Mouse (Mus musculus) midbrain, postnatal 0 days (tissue): Measurements from ENCODE around the gene Ell. TPM values are rescaled to one million over a fixed set of nuclear protein-coding genes. Genes with fewer than 3 reads are reported as not detected.
"Not testable (repeated sequence)": the region's sequence is repeated elsewhere in the genome, so short reads cannot be mapped to it uniquely, and the experiment has no call there.

ENCODE experiments used
- ATAC-seq: fragments of 200-750 bp; cut with Nextera tagmentation; 2 replicates; pipeline ENCODE4 v1.8.0; 2017; ENCODE audit warnings: moderate number of reproducible peaks, mild to moderate bottlenecking, moderate TSS enrichment, moderate library complexity; ENCODE audit not compliant: low FRiP score
- DNase-seq: peaks from one replicate; pipeline ENCODE4 v3.0.0-alpha.2; 2015; ENCODE audit warnings: low spot score
- H3K27ac ChIP-seq: fragments of 300-500 bp; sonication (generic); 2 replicates; pipeline ENCODE4 v1.5.1; 2014; ENCODE audit warnings: low read depth, mild to moderate bottlenecking, low read length, mixed read lengths
- H3K27me3 ChIP-seq: fragments of 300-500 bp; sonication (generic); 2 replicates; pipeline ENCODE4 v1.6.1; 2014; ENCODE audit warnings: low read length, control low read depth, mixed read lengths; ENCODE audit not compliant: insufficient read depth
- H3K36me3 ChIP-seq: fragments of 300-500 bp; sonication (generic); 2 replicates; pipeline ENCODE4 v1.6.1; 2014; ENCODE audit warnings: low read length, control low read depth, mixed read lengths; ENCODE audit not compliant: insufficient read depth
- H3K4me1 ChIP-seq: fragments of 300-500 bp; sonication (generic); 2 replicates; pipeline ENCODE4 v1.6.1; 2014; ENCODE audit warnings: mild to moderate bottlenecking, control low read depth, antibody characterized with exemption, low read length, mixed read lengths; ENCODE audit not compliant: insufficient read depth
- H3K4me2 ChIP-seq: fragments of 300-500 bp; sonication (generic); 2 replicates; pipeline ENCODE4 v1.6.1; 2014; ENCODE audit warnings: low read depth, mild to moderate bottlenecking, low read length, mixed read lengths; ENCODE audit not compliant: poor library complexity, severe bottlenecking
- H3K4me3 ChIP-seq: fragments of 300-500 bp; sonication (generic); 2 replicates; pipeline ENCODE4 v1.5.1; 2014; ENCODE audit warnings: low read depth, mild to moderate bottlenecking, low read length, moderate library complexity
- H3K9ac ChIP-seq: fragments of 300-500 bp; sonication (generic); replicated peaks from 2 replicates; pipeline ENCODE4 v1.6.1; 2014; ENCODE audit warnings: mild to moderate bottlenecking, low read length, moderate library complexity, mixed read lengths; ENCODE audit not compliant: poor library complexity, severe bottlenecking
- H3K9me3 ChIP-seq: fragments of 300-500 bp; sonication (generic); 2 replicates; pipeline ENCODE4 v1.6.1; 2016; ENCODE audit warnings: low read length, control low read depth
- CTCF ChIP-seq: IDR thresholded peaks from 2 replicates; pipeline ENCODE4 v1.5.1; 2016; ENCODE audit warnings: antibody characterized with exemption, mild to moderate bottlenecking
- WGBS: fragments of 180-500 bp; shearing (Covaris S2); extraction: QIAGEN DNeasy Blood & Tissue Kit; methylation state at CpG from one replicate; pipeline ENCODE4 v1.1.7; 2014; 5-methylcytosine and 5-hydroxymethylcytosine counted together
- polyA plus RNA-seq: library from polyadenylated mRNA; unstranded; fragments of >200 nt; fragmentation: Nextera tagmentation; extraction: Ambion mirVana; gene quantifications from 2 replicates; pipeline ENCODE4 v1.2.1, GENCODE M21; 2015
- total RNA-seq: library from RNA; depleted of rRNA; stranded (reverse); fragments of >200 nt; gene quantifications from 2 replicates; pipeline ENCODE4 v1.2.3, GENCODE M21; 2014

The Ell gene
- total and polyA plus RNA-seq, 2 experiments from 2014 or later, result 13.2 to 14.1 TPM

DNA sequence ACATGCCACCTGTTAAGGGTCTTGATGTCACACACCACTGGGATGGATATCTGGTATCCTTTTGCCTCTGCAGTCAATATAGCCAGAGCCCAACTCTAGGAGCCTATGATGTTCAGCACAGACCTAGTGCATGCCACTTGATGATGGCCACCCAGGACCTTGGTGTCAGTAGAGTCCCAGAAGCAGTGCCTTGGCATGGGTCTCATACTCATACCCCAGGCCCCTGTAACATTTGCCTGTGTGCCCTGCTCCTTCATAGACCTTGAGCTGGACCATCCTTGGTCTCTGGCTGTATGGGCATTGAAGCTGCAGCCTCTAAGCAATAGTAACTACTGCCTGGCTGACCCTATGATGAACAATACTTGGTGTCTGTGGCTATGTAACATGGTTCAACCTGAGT lies 35.0 kb downstream of the Ell start:
- Histone ChIP-seq H3K4me3 (no peak overlapping the region), H3K27me3 (no peaks in the 10 kb centered on the region), H3K4me1 (no peaks in the 10 kb centered on the region), H3K9me3 (no peaks in the 10 kb centered on the region), H3K36me3 (peaks cover 21% of the 10 kb centered on the region), H3K4me2 (no peak overlapping the region), H3K9ac (no peak overlapping the region), H3K27ac (no peak overlapping the region)
- ATAC-seq (no peak), DNase-seq (no peak)
- TF ChIP-seq CTCF, result no peak

GRCm38 (mm10) chr8:70574915-70575314 lies 35.7 kb downstream of the Ell start:
- Histone ChIP-seq H3K4me1 (no peaks in the 10 kb centered on the region), H3K36me3 (peaks cover 22% of the 10 kb centered on the region), H3K27ac (no peak overlapping the region), H3K9me3 (no peaks in the 10 kb centered on the region), H3K4me2 (no peak overlapping the region), H3K27me3 (no peaks in the 10 kb centered on the region), H3K4me3 (no peak overlapping the region), H3K9ac (no peak overlapping the region)
- ATAC-seq (no peak), DNase-seq (no peak)
- 75% methylated on average over 4 of the region's 4 CpGs for WGBS
- no peak for TF ChIP-seq CTCF

GRCm38 (mm10) chr8:70577207-70577606 lies 38.0 kb downstream of the Ell start:
- Histone ChIP-seq H3K9ac (no peak overlapping the region), H3K36me3 (peaks cover 42% of the 10 kb centered on the region), H3K4me1 (no peaks in the 10 kb centered on the region), H3K27ac (no peak overlapping the region), H3K9me3 (no peaks in the 10 kb centered on the region), H3K4me3 (no peak overlapping the region), H3K27me3 (no peaks in the 10 kb centered on the region), H3K4me2 (no peak overlapping the region)
- DNase-seq (no peak), ATAC-seq (no peak)
- WGBS, result 97% methylated on average over 3 of the region's 3 CpGs
- no peak for TF ChIP-seq CTCF

GRCm38 (mm10) chr8:70583476-70584387 lies 44.5 kb downstream of the Ell start:
- Histone ChIP-seq H3K4me3 (no peak overlapping the region), H3K27me3 (no peaks in the 10 kb centered on the region), H3K4me1 (no peaks in the 10 kb centered on the region), H3K9ac (no peak overlapping the region), H3K9me3 (no peaks in the 10 kb centered on the region), H3K36me3 (peaks cover 63% of the 10 kb centered on the region), H3K4me2 (no peak overlapping the region), H3K27ac (no peak overlapping the region)
- 90% methylated on average over 18 of the region's 18 CpGs for WGBS
- no peak; the same call in 1 of the 2 replicates for ATAC-seq
- peak; percentile 47 for DNase-seq
- no peak for TF ChIP-seq CTCF

- ATAC-seq (no peak; the same call in 1 of the 2 replicates), DNase-seq (no peak)
- Histone ChIP-seq H3K36me3 (peaks cover 66% of the 10 kb centered on the region), H3K9me3 (no peaks in the 10 kb centered on the region), H3K27ac (no peak overlapping the region), H3K27me3 (no peaks in the 10 kb centered on the region), H3K4me1 (no peaks in the 10 kb centered on the region), H3K9ac (no peak overlapping the region), H3K4me2 (no peak overlapping the region), H3K4me3 (no peak overlapping the region)
- 89% methylated on average over 9 of the region's 9 CpGs for WGBS
- TF ChIP-seq CTCF, result no peak
Observed at GRCm38 (mm10) chr8:70584606-70585257, 45.5 kb downstream of the Ell start.

DNA sequence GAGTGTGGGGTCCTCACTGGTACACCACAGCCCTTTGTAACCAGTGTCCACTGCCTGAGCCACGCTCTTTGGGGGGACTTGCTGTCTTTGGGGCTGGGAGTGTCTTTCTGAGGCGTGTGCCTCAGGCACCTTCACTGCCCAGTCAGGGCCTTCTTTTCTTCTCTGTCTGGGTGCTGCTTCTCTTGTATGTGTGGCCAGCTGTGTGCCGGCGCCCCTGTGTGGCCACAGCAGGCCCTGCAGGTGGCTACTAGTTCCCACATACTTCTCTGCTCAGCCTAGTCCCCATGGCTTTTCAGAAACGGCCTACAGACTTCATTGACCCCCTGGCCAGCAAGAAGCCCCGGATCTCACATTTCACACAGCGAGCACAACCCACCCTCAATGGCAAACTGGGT lies 46.0 kb downstream of the Ell start:
- Histone ChIP-seq H3K9me3 (no peaks in the 10 kb centered on the region), H3K36me3 (peaks cover 66% of the 10 kb centered on the region), H3K4me1 (no peaks in the 10 kb centered on the region), H3K4me3 (no peak overlapping the region), H3K27ac (no peak overlapping the region), H3K4me2 (no peak overlapping the region), H3K27me3 (no peaks in the 10 kb centered on the region), H3K9ac (no peak overlapping the region)
- peak; percentile 69 for ATAC-seq
- peak; percentile 45 for DNase-seq
- TF ChIP-seq CTCF, result peak; percentile 78
- WGBS, result 44% methylated on average over 7 of the region's 7 CpGs

DNA sequence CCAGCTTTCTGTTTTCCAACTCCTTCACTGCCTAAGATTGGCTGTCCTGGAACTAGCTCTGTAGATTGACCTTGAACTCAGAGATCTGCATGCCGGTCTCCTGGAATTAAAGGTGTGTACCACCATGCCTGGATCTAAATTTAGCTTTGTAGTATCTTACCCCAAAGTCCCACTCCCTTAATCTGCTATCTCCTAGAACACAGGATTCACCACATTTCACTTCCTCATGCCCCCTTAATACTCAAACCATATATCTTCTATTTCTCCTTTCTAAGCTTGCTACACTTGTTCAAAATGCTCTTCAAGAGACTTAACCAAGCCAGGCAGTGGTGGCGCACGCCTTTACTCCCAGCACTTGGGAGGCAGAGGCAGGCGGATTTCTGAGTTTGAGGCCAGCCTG lies 48.7 kb downstream of the Ell start:
- peaks cover 52% of the 10 kb centered on the region for H3K36me3 ChIP-seq
- not testable (repeated sequence) for DNase-seq, H3K27ac ChIP-seq, ATAC-seq, H3K9ac ChIP-seq, H3K9me3 ChIP-seq, H3K4me3 ChIP-seq, H3K4me2 ChIP-seq, H3K27me3 ChIP-seq, H3K4me1 ChIP-seq
- WGBS, result 92% methylated on average over 4 of the region's 4 CpGs
